Mouse (Mus musculus) WW6 (cell line): ENCODE measurements around the gene Dgkq.

ENCODE experiments used
- DNase-seq: peaks from one replicate; pipeline ENCODE4 v3.0.0-alpha.2; 2013; ENCODE audit warnings: low read depth, low spot score

Dgkq gene

DNA sequence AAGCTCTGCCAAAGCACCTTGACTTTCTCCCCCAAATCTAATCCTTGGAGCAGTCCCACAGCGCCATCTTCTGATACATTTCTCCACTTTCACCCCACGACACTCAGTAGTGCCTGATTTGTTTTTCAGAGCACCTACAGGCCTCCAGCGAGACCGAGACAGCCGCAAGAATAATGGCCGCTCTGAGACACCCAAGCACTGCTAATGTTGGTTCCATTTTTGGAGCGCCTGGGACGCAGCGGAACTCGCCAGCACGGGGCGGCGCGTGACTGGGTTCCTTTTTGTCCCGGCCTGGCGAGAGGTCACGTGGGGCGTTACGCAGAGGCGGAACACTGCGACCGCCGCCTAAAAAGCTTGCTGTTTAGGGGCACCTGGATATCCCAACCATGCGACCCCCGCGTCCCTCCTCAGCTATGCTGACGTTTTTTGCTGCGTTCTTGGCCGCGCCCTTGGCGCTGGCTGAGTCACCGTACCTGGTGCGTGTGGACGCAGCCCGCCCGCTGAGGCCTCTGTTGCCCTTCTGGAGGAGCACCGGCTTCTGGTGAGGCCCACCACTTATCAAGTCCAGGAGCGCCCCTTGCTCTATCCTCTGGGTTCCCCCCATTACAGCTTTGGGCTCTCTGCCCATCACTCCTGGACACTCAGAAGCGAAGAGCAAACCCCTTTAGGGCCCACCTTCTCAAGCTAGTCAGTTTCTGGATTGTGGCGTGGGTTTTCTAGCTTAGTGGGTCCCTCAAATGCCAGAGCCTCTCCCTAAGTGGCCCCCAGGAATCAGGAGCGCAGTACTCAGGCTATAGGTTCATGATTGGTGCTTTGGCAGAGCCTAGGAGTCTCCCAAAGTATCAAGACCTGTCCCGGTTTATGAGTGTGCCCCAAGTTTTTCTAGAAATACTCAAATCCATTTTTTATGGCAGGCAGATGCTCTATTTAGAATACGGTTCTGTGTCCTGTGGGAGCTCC lies at the start of gene Dgkq:
Gene Dgkq, minus strand, starts transcription at position 696 of the 960 bp plus-strand sequence.
- no peak for DNase-seq

GRCm38 (mm10) chr5:108718051-108718450 lies 48.6 kb upstream of the Dgkq start:
- DNase-seq: no peak

DNA sequence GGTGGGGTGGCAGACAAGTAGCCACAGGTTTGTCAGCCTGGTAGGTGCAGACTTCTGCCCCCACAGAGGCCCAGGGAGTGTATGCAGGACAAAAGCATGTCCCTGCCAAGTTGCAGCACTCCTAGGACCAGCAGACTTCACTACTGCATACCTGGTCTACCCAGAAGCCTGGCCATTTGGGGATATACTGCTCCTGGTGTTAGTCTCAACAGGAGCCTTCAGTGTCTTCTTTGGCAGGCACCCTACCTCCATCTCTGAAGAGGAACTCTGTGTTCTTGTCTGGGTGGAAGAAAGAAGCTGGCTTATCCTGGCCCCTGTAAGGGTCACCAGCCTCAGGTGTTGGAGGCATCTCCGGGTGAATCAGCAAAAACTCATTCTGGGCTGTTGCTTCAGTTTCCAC lies 46.5 kb upstream of the Dgkq start:
- DNase-seq: no peak

- DNase-seq: no peak
Observed at GRCm38 (mm10) chr5:108714149-108714548, 44.7 kb upstream of the Dgkq start.

- DNase-seq: no peak
Observed at GRCm38 (mm10) chr5:108713691-108714090, 44.2 kb upstream of the Dgkq start.

- no peak for DNase-seq
Observed at GRCm38 (mm10) chr5:108713096-108713495, 43.6 kb upstream of the Dgkq start.

DNA sequence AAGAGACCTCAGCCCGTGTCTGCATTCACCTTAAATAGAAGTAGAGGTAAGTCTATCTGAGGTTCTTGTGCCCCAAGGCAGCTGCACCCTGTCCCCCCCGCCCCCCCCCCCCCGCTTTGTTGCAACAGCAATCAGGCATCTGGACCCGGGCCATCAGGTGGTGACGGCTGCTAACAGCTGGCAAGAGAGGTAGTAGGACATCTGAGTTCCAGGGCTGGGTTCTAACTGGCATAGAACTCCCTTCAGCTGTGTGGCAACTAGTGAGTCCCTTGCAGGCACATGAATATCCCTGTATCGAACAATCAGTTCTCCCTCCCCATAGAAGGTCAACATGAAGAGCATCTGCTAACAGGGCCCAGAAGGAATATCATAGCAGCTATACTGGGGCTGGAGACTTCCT lies 42.5 kb upstream of the Dgkq start:
- DNase-seq: no peak

DNA sequence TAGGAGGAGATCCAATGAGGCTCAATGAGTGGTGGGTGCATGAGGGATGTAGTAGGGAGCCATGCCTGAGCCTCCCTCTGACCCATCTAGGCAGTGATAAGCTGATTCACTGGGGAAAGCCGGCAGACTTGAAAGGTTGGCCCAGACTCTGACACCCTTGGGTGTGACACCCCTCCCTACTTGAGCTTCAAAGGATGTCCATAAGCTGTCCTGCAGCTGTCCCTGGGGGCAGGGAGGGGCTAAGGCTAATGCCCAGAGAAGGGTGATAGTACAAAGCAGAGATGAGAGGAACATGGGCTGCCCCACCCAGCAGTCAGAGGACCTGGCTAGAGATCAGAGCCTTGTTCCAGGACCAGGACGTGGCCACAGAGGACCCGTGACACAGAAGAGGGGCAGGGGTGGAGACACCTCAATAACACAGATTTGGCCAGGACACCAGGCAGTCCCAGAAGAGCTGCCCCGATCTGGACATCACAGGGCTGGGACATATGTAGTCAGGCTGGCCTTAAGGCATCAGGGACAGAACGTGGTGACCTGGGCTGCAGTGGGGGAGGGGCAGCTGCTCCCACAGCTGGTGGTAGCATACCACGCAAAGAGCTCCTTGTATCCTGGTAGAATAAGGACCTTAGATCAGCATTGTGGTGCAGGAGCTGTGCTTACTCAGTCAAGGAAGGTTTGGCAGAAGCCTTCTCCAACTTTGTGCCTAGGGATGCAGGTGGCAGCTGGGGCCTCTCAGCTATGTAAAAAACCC lies 39.7 kb upstream of the Dgkq start:
- no peak for DNase-seq

- DNase-seq: no peak
Observed at GRCm38 (mm10) chr5:108708419-108708818, 38.9 kb upstream of the Dgkq start.

DNA sequence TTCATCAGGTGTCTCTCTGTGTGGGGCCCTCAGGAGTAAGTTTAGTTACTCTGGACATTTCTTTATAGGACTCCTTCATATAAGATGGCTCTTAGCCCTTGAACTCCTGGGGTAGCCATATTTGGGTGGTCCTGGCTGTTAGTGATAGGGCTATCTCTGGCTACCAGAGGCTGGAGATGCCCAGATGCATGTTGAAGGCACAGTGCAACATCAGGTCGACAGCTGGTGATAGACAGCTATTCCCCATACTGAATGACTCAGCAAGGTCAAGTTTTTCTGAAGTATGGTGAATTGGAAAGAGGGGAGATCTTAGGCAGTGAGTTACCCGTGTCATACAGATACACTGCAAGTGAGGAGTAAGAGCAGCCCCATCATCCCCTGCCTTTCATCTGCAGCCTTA lies 38.3 kb upstream of the Dgkq start:
- no peak for DNase-seq

DNA sequence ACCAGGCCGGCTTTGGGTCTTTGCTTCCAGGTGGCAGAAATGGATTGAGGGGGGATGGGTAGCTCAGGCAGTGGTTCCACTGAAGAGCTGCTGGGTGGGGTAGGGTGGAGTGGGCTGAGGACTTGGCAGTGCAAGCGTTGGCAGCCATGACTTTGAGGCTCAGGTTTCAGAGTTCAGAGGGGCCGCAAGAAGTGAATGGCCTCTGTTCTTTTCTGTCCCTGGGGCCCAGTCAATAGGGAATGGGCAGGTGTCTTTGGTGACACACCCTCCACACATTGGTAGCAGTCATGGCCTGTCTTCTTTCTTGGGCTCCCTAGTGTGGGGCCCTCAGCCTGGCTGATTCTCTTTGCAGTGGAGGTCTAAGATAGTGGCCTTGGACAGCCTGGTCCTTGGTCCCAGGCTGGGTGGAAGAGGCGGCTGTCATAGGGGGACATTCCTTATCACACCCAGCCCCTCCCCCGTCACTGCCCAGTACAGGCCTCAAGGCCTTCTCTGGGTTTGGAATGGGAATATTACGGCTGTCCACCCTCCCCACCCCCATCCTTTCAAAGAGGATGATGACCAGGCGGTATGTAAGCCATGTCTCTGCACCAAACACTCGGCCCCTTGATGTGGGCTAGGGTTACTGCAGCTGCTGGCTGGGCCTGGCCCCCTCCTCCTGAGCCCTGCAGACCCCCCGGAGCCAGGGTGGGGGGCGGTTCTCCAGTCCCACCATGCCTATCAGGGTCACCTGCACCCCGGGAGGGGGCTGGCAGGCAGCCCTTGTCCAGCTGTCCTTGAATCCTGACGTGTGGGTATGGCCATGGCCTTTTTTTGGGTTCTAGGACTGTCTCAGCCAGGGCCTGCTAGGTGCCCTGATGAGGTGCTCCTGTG lies 34.5 kb upstream of the Dgkq start:
- DNase-seq: no peak

DNA sequence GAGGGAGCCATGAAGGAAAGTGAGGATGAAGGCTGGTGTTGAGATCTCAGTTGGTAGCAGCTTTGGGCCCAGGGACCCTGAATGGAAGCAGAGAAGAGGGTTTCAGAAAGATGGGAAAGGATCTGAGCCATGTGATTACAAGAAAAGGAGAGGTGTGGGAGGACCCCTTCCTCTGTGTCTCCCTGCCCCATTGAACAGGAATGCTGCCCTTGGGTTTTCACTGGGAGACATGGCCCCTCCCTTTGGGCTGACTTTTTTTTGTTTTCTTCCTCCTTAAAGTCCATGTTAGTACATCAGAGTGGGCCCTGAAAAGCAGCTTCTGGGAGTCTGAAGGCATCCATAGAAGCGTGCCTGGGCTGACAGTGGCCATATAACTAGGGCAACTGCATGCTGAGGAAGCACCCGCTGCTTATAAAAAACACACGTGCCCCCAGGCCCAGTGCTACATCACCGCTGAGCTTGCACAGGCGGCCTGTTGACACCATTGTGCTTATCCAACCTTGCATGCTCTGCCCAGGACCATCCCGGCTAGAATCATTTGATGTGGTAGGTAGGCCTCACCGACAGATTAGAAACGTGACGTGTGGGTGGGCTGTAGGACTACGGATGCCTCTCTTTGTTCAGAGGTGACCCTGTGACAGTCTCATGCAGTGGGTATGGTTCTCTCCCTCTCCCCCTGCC lies 32.0 kb upstream of the Dgkq start:
- DNase-seq: no peak

GRCm38 (mm10) chr5:108700346-108700745 lies 30.9 kb upstream of the Dgkq start:
- DNase-seq: no peak

GRCm38 (mm10) chr5:108697341-108697753 lies 27.9 kb upstream of the Dgkq start:
- DNase-seq: no peak

- no peak for DNase-seq
Observed at GRCm38 (mm10) chr5:108696542-108696941, 27.1 kb upstream of the Dgkq start.

DNA sequence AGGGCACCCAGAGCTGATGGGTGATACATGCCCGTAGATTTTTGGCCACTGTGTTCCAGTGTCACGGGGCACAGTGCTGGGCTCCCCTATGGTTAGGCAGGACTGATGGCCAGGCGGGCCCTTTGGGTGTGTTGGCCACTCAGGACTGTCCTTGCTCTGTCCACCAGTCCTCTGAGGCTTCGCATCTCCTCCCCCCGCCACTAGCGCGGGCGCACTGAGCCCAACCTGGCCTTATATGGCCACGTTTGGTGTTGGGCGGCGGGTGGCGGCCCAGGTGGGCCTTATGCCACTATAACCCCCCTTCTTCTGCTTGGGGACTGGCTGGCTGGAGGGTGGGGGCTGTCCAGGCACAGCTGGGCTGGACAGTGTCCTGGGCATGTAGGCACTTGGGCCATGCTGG lies 26.4 kb upstream of the Dgkq start:
- no peak for DNase-seq

DNA sequence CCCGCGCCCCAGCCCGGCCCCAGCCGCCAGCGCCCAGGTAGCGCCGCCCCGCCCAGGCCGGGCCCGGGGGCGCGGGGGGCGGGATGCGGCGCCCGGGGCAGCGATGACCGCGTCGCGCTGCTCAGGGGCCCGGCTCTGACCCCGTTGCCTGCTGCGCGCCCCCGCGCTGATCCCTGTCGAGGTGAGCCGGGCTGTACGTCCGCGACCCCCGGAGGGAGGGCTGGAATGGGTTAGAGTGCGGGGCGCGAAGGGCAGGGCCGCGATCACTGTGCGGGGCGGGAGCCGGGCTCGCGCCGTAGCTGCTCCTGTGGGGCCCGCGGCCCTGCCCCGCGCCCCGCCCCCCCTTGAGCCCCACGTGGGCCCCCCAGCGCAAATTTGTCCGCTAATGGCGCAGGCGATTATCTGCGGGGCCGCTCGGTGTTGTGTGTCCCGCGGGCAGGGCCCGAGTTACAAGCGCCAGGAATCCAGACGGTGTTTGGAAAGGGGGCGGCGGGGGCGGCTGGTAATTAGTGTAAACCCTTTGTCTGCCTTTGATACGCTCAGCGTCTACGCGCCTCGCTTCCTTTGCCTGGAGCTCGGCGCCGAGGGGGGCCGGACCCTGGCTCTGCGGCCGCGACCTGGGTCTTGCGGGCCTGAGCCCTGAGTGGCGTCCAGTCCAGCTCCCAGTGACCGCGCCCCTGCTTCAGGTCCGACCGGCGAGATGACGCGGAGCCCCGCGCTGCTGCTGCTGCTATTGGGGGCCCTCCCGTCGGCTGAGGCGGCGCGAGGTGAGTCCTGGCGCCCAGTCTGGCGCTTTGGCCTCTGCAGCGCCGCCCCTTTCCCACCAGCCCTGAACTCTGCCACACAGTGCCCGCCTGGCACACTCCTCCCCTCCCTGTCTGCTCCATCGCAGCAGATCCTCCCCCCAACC lies 25.1 kb upstream of the Dgkq start:
- DNase-seq: no peak

DNA sequence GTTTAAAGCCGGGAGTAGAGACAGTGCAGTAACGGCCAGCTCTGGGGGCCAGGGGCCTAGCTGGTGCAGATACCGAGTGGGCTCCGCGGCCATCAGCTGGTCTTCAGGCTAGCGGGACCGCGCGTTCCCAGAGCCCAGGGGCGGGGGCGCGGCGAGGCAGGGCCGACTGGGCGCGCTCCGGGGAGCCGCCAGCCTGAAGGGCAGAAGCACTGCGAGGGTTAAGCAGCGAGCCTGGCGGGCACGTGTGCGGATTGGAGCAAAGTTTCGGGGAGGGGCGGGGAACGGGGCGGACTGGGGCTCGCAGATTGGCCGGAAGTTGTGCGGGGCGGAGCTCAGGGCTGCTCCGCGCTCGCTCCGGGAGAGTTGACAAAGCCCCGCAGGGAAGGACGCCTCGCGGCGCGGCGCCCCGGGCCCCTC lies 24.4 kb upstream of the Dgkq start:
- peak; percentile 83 for DNase-seq

GRCm38 (mm10) chr5:108692271-108692670 lies 22.8 kb upstream of the Dgkq start, which contains the start of gene Fgfrl1:
Fgfrl1 (plus strand) TSS chr5:108692382.
- DNase-seq: no peak

DNA sequence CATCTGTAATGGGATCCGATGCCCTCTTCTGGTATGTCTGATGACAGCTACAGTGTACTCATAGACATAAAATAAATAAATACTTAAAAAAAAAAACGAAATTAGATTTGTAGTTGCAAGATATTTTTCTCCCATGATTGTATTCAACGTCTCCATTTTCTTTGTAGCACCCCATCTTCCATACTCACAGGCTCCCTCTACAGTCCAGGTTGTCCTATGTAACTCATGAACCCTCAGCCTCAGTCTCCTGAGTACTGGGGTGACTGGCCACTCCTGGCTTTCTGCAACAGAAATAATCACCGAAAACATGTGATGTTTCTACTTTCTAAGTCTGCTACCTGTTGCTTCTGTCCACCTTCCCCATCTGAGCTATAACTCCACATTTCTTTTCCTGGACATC lies 21.7 kb upstream of the Dgkq start:
- no peak for DNase-seq
